Mouse (Mus musculus) hematopoietic stem cell, adult 5-6 weeks (primary cell): Measurements from ENCODE around the gene Gm44805. TPM values are rescaled to one million over a fixed set of nuclear protein-coding genes. Genes with fewer than 3 reads are reported as not detected.
"Not testable (repeated sequence)": the region's sequence is repeated elsewhere in the genome, so short reads cannot be mapped to it uniquely, and the experiment has no call there.

Experiments used
- ATAC-seq, 2 experiments: fragments of 125-278 bp in 1 of 2; replicated peaks in 1 of 2; 2 replicates each; pipeline ENCODE4 v1.8.0; 2016 to 2017; ENCODE audit warnings: inconsistent platforms in 2 of 2, mild to moderate bottlenecking in 2 of 2, moderate number of reproducible peaks in 2 of 2, low read depth in 1 of 2, moderate TSS enrichment in 1 of 2; ENCODE audit not compliant: low FRiP score in 2 of 2, poor library complexity in 2 of 2, severe bottlenecking in 2 of 2, insufficient read depth in 1 of 2, low TSS enrichment in 1 of 2
- total RNA-seq: library from RNA; stranded (forward); fragments of 172-1452, 232-1000 nt; gene quantifications from 2 replicates; pipeline ENCODE4 v1.2.3, GENCODE M21; 2017

The Gm44805 gene
- total RNA-seq, 1 experiment from 2014 or later, result not detected

GRCm38 (mm10) chr7:19688611-19689010, 7.4 kb upstream of the Gm44805 start:
- ATAC-seq, result no peak

DNA sequence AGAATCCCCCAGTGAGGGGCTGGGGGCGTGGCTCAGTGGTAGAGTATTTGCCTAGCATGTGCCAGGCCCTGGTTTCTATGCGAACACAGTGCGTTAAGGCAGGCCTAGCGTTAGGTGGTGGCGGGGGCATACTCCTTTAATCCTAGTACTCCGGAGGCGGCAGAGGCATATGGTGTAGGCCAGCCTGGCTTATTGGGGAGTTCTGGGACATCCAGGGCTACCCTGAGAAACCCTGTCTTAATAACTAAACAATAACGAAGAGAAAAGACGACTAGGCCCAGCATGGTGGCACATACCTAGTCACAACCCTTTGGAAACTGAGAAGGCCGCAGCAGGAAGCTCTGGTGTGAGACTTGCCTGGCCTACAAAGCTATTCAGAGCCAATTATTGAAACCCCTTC, 6.9 kb upstream of the Gm44805 start:
- ATAC-seq, result no peak

DNA sequence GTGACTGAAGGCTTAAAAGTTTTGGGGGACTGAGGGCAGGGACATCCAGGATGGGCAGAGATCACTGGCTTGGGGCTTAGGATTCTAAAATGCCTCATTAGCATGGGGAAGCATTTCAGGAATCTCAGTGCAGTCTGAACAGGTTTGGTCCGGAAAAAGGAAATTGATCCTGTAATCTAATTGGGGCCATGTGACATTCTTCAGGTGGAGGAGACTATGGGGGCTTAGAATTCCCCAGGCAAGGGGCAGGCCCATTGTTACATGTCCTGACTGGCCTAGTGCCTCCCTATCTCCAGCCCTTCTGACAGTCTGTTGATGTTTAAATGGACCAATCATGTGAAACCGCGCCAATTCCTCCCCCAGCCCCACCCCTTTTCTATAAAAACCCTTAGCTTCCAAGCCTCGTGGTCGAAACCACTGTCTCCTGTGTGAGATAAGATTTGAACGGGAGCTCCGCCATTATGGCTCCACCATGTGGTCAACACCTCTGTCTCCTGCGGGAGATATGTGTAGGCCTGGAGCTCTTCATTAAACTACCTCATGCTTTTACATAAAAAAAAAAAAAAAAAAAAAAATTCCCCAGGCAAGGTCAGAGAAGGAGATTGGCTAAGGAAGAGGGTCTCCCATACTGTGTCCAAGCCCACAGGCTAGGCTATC, 5.8 kb upstream of the Gm44805 start:
- not testable (repeated sequence) for ATAC-seq

- ATAC-seq, result no peak
Observed at GRCm38 (mm10) chr7:19686521-19686920, 5.3 kb upstream of the Gm44805 start.

DNA sequence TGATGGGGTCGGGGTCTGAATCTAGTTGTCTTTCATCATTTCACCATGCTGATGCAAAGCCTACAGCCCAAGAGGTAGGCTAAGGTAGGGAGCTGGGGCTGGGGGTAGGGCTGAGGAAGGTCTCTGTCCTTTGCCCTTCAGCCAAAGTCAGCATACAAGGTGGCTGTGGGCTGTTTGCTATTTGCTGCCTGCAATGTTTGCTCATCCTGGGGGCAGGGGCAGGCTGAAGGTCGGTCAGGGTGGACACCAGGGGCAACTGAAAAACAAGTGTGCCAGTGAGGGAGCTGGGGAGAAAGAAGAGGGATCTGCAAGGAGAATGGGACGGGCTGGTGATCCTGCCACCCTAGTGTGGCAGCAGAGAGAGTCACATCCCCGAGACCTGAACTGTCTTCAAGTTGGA, 4.2 kb upstream of the Gm44805 start:
- ATAC-seq, result no peak

DNA sequence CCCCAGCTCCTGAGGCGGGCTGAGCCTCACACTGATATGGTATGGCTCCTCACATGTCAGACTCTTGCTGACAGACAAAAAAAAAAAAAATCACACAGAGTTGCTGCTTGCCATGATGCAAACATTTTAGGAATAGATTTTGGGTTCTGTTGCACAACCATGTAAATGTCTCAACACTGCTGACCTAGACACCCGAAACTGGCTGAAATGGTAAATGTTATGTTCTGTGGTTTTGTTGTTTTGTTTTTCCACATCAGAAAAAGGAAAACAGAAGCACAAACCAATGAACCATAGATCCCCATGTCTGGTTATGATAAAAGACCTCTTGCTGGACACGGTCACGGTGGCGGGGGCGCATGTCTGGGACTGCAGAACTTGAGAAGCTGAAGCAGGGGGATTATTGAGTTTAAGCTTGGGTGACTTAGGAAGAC, 2.6 kb upstream of the Gm44805 start:
- ATAC-seq, result no peak; a peak in 1 of 4 replicates

DNA sequence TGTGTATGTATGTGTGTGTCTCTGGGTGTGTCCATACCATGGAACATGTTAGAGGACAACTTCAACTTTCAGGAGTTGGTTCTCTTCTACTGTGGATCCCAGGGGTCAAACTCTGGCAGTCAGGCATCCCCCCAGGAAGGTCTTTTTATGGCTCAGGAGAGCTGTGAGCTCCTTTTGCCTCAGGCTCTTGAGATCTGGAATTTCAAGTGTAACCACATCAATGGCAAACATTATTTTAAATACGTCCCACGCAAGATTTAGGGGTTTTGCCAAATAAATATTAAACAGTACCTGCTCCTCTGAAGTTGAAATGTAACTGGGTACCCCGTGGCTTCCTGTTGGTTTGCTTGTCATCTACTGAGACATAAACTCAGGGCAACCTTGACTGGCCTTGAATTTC, 1.8 kb upstream of the Gm44805 start:
- no peak for ATAC-seq

GRCm38 (mm10) chr7:19680702-19681101, 521 bp downstream of the Gm44805 start:
- no peak for ATAC-seq

GRCm38 (mm10) chr7:19678901-19679300, 2.3 kb downstream of the Gm44805 start:
- ATAC-seq, result no peak

DNA sequence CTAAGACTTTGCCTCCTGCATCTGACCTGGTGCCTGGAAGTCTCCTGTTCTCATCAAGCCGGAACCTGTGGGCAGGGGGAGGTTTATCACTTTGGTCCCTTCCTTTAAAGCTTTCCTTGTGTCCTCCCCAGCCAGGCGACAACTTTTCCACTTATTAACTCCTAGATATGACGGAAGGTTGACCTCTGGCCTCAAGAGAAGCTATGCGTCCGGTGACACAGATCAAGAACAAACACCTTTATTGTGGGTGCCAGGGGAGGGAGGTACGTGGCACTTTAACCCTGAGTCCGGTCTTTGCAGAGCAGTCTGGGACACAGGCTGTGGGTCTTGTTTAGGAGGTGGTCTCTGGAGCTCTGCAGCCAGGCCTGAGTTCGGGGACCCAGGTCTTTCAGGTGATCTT, 3.4 kb downstream of the Gm44805 start, which contains the start of gene Apoc2:
Gene Apoc2, minus strand, starts transcription at position 70 of the 400 bp plus-strand sequence.
- no peak for ATAC-seq

DNA sequence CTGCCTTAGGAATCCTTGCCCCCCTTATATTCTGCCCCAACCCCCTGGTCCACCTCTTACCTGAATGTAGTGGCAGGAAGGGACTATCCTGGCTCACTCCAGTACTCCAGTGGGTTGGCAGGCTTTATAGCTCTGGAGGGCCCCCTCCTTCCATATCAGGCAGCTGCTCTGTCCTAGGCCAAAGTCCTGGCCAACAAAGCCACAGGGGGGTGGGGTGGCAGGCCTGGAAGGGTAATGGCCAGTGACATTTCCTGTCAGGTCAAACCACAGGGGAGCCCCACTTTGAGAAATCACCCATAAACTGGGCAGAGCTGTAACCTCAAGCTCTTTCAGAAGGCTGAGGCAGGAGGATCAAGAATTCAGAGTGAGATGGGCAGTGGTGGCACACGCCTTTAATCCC, 4.6 kb downstream of the Gm44805 start:
- ATAC-seq, result no peak

DNA sequence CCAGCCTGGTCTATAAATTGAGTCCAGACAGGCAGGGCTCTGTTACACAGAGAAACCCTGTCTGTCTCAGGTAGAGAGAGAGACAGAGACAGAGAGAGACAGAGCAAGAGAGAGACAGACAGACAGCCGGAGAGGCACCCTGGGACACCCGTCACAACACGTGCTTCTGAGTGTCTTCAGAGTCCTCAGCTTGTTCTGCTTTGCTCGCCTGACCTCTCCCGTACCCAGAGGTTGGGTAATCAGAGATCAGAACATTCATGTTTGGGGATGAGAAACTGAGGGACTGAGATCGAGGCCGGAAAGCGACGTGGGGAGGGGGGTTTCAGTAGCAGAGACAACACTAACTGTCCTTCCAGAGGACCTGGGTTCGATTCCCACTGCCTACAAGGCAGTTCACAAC, 5.4 kb downstream of the Gm44805 start:
- no peak for ATAC-seq

DNA sequence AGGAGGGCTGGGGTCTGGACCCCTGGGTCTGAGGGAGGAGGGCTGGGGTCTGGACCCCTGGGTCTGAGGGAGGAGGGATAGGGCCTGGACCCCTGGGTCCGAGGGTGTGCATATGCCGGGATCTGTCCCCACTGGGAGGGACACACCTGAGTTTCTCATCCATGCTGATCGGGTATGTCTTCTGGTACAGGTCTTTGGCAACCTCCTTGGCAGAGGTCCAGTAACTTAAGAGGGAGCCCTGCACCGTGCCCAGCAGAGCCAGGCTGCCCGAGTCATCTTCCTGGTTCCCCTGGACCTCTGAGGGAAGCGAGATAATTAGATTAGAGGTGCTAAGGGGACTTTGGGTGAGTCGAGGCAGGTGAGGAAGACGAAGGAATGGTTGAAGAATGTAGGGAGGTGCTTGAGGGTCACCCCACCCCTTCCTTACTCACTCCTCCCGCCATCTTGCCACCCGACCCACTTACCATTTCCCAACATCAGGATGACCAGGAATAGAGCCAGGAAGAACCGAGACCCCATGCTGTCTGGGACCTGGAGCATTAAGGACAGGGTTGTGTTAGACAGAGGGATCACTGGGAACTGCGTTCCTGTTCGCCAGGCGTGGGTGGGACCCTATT, 8.0 kb downstream of the Gm44805 start:
- ATAC-seq, result no peak

- no peak for ATAC-seq
Observed at GRCm38 (mm10) chr7:19671511-19671910, 9.7 kb downstream of the Gm44805 start.

DNA sequence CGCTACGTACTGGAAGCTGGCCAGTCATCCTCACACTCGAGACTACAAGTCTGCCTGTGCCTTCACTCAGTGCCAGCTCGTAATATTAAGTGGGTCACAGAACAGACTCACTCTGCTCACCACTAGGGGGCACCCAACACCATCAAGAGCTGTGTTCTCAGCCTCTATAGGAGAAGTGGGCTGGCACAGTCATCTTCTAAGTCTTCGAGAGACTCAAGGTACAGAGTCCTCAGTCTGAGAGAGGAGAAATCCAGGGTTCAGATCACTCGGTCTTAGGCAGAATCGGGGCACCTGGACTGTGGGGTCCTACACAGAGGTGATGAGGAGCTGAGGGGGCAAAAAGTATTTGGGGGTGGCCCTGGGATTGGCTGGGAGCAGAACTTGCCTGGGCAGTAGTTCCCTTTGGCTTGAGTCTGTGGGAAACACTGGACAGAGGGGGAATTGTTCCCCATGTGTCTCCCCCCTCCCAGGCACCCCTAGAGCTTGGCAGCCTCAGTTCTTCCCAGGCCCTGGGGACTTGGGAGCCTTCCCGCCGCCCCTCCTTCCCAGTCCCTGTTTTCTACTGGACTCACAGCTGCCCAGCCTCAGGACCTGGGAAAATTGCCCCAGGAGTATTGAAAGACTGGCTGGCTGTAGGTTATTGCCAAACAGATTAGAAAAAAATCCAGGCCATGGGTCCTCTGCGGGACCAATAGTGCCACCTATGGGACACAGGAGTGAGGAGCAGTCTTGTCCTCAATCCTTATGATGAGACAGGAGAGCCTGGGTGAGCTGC, 12.1 kb downstream of the Gm44805 start:
- ATAC-seq, result peak; percentile 71 to 74

DNA sequence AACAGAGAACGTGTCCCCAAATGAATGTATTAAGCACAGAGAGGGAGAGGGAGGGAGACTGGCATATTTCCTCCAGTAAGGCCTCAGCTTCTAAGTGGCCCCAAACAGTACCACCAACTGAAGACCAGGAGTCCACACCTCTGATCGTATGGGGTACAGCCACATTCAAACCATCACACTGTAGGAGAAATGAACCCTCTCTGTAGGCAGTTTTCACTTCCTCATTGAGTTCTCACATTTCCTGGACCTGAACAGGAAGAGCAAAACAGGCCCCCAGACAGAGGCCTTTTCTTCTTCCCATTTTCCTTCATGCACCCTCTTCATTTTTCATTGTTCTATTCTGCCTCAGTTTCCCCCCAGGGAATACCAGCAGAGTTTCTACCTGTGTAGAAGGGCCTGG, 13.8 kb downstream of the Gm44805 start:
- no peak for ATAC-seq

- no peak for ATAC-seq
Observed at GRCm38 (mm10) chr7:19666750-19667149, 14.5 kb downstream of the Gm44805 start.
